Mouse (Mus musculus): Measurements from ENCODE around the gene Agap1. TPM values are rescaled to one million over a fixed set of nuclear protein-coding genes. Genes with fewer than 3 reads are reported as not detected.

The Agap1 gene
- polyA plus RNA-seq, 1 experiment from 2014 or later = 17.6 TPM

DNA sequence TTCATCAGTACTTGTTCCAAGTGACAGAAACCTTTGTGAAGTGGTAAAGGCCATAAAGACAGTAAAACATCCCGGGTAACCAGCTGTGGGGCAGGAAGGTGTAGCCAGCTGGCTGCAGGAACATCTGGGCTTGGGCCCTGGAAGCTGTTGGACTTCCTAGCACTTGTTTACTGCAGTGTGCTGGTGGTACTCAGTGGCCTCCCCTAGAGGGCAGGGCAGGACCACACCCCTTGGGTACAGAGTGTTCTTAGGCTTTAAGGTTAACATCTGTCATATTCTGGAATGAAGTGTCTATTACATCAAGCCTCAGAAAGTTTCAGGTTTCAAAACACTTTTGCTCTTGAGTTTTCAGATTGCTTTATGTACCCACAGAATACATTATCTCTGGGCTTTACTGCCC is 376.5 kb downstream of the Agap1 start:
- H3K4me1 ChIP-seq (ENCODE audit: control insufficient read depth, insufficient read depth, low read length) = no peaks in the 10 kb centered on the region
- no peaks in the 10 kb centered on the region for H3K27me3 ChIP-seq (ENCODE audit: control insufficient read depth, insufficient read depth, low read length)
- no peak overlapping the region for H3K9ac ChIP-seq (replicated peaks; ENCODE audit: low read depth, low read length)
- H3K36me3 ChIP-seq (ENCODE audit: control insufficient read depth, insufficient read depth, low read length) = no peaks in the 10 kb centered on the region
- 56% methylated on average over 1 of the region's 1 CpGs for WGBS
- no peak overlapping the region for H3K4me2 ChIP-seq (replicated peaks; ENCODE audit: low read depth, low read length)
- no peak for ATAC-seq (ENCODE audit: insufficient number of reproducible peaks, insufficient read depth, low FRiP score, low read depth)
- no peaks in the 10 kb centered on the region for H3K9me3 ChIP-seq (ENCODE audit: control insufficient read depth, low read depth, low read length)
- no peak overlapping the region for H3K4me3 ChIP-seq (ENCODE audit: low read depth, low read length)
- no peak overlapping the region for H3K27ac ChIP-seq (ENCODE audit: low read length)

GRCm38 (mm10) chr1:89844064-89844463 is 389.5 kb downstream of the Agap1 start:
- Histone ChIP-seq H3K36me3 (ENCODE audit: control insufficient read depth, insufficient read depth, low read length) (peaks cover 4% of the 10 kb centered on the region; the same call in 1 of the 2 replicates), H3K4me2 (replicated peaks; ENCODE audit: low read depth, low read length) (no peak overlapping the region), H3K27ac (ENCODE audit: low read length) (no peak overlapping the region), H3K9ac (replicated peaks; ENCODE audit: low read depth, low read length) (no peak overlapping the region), H3K9me3 (ENCODE audit: control insufficient read depth, low read depth, low read length) (no peaks in the 10 kb centered on the region), H3K27me3 (ENCODE audit: control insufficient read depth, insufficient read depth, low read length) (no peaks in the 10 kb centered on the region), H3K4me3 (ENCODE audit: low read depth, low read length) (no peak overlapping the region), H3K4me1 (ENCODE audit: control insufficient read depth, insufficient read depth, low read length) (no peaks in the 10 kb centered on the region)
- 76% methylated on average over 9 of the region's 9 CpGs for WGBS
- ATAC-seq (ENCODE audit: insufficient number of reproducible peaks, insufficient read depth, low FRiP score, low read depth) = no peak

DNA sequence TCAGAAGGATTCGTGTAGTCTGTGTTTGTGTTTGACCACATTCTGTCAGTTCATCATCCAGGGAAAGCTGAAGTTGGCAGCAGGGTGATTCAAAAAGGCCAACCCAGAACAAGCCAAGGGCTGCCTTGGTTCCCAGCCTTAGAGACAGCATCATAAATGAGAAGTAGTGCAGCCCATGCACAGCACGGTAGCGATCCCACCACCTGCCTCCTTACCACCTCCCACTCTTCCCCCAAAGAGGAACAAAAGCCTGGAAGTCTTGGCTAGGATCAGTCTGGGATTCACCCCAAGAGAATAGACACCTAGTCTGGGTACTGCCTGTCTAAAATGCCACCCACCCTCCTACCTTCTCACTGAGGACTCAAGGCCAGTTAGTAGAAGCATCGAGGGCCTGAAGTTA is 390.9 kb downstream of the Agap1 start:
- no peaks in the 10 kb centered on the region for H3K4me1 ChIP-seq (ENCODE audit: control insufficient read depth, insufficient read depth, low read length)
- H3K9ac ChIP-seq (replicated peaks; ENCODE audit: low read depth, low read length) = no peak overlapping the region
- H3K9me3 ChIP-seq (ENCODE audit: control insufficient read depth, low read depth, low read length) = no peaks in the 10 kb centered on the region
- no peak overlapping the region for H3K27ac ChIP-seq (ENCODE audit: low read length)
- no peak overlapping the region for H3K4me2 ChIP-seq (replicated peaks; ENCODE audit: low read depth, low read length)
- peaks cover 4% of the 10 kb centered on the region; the same call in 1 of the 2 replicates for H3K36me3 ChIP-seq (ENCODE audit: control insufficient read depth, insufficient read depth, low read length)
- no peak for ATAC-seq (ENCODE audit: insufficient number of reproducible peaks, insufficient read depth, low FRiP score, low read depth)
- H3K27me3 ChIP-seq (ENCODE audit: control insufficient read depth, insufficient read depth, low read length) = no peaks in the 10 kb centered on the region
- 83% methylated on average over 4 of the region's 4 CpGs for WGBS
- H3K4me3 ChIP-seq (ENCODE audit: low read depth, low read length) = no peak overlapping the region

GRCm38 (mm10) chr1:89846148-89846547 is 391.5 kb downstream of the Agap1 start:
- no peaks in the 10 kb centered on the region for H3K4me1 ChIP-seq (ENCODE audit: control insufficient read depth, insufficient read depth, low read length)

DNA sequence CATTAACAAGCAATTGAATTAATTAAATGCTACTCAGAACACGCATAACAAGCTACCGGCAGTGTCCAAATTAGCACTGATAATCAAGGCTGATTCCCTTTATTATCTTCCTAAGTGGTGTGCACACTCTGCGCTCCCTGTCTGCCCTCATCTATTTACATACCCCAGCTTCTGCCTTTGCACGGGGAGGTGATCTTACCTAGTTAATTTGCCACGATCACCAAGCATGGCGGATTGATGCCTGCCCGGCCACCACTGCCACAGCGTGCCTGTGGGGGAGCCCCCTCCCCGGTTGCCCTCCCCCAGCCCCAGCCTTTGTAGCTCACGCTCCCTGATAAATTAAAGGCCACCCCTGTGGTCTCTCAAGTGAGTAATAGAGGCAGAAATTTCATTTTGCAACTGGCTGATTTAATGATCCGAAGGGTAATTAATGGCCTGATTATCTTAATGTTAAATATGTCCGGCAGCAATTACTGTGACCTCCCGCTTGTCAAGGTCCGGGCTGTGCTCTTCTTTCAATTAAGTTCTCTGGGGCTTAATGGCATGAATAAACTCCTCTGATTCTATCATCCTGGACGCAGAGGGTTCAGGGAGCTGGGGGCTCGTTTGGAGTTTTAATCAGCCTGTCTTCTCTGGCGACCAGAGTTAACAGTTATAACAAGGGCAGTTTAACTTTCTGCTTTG is 393.9 kb downstream of the Agap1 start:
- Histone ChIP-seq H3K27me3 (ENCODE audit: control insufficient read depth, insufficient read depth, low read length) (no peaks in the 10 kb centered on the region), H3K9me3 (ENCODE audit: control insufficient read depth, low read depth, low read length) (no peaks in the 10 kb centered on the region), H3K4me2 (replicated peaks; ENCODE audit: low read depth, low read length) (no peak overlapping the region), H3K27ac (ENCODE audit: low read length) (no peak overlapping the region), H3K4me1 (ENCODE audit: control insufficient read depth, insufficient read depth, low read length) (no peaks in the 10 kb centered on the region), H3K4me3 (ENCODE audit: low read depth, low read length) (no peak overlapping the region), H3K9ac (replicated peaks; ENCODE audit: low read depth, low read length) (no peak overlapping the region), H3K36me3 (ENCODE audit: control insufficient read depth, insufficient read depth, low read length) (peaks cover 4% of the 10 kb centered on the region; the same call in 1 of the 2 replicates)
- WGBS = 66% methylated on average over 17 of the region's 17 CpGs
- no peak for ATAC-seq (ENCODE audit: insufficient number of reproducible peaks, insufficient read depth, low FRiP score, low read depth)

More at GRCm38 (mm10) chr1:89846148-89846547, 391.5 kb downstream of the Agap1 start:
- WGBS = 70% methylated on average over 9 of the region's 9 CpGs
- H3K36me3 ChIP-seq (ENCODE audit: control insufficient read depth, insufficient read depth, low read length) = peaks cover 4% of the 10 kb centered on the region; the same call in 1 of the 2 replicates
- H3K4me2 ChIP-seq (replicated peaks; ENCODE audit: low read depth, low read length) = no peak overlapping the region
- H3K9ac ChIP-seq (replicated peaks; ENCODE audit: low read depth, low read length) = no peak overlapping the region
- ATAC-seq (ENCODE audit: insufficient number of reproducible peaks, insufficient read depth, low FRiP score, low read depth) = no peak
- no peak overlapping the region for H3K4me3 ChIP-seq (ENCODE audit: low read depth, low read length)
- H3K27ac ChIP-seq (ENCODE audit: low read length) = no peak overlapping the region
- no peaks in the 10 kb centered on the region for H3K27me3 ChIP-seq (ENCODE audit: control insufficient read depth, insufficient read depth, low read length)
- no peaks in the 10 kb centered on the region for H3K9me3 ChIP-seq (ENCODE audit: control insufficient read depth, low read depth, low read length)

- no peaks in the 10 kb centered on the region for H3K27me3 ChIP-seq (ENCODE audit: control insufficient read depth, insufficient read depth, low read length)
- H3K9ac ChIP-seq (replicated peaks; ENCODE audit: low read depth, low read length) = no peak overlapping the region
- 65% methylated on average over 23 of the region's 23 CpGs for WGBS
- no peak for ATAC-seq (ENCODE audit: insufficient number of reproducible peaks, insufficient read depth, low FRiP score, low read depth)
- H3K9me3 ChIP-seq (ENCODE audit: control insufficient read depth, low read depth, low read length) = no peaks in the 10 kb centered on the region
- no peak overlapping the region for H3K27ac ChIP-seq (ENCODE audit: low read length)
- H3K4me1 ChIP-seq (ENCODE audit: control insufficient read depth, insufficient read depth, low read length) = no peaks in the 10 kb centered on the region
- no peak overlapping the region for H3K4me2 ChIP-seq (replicated peaks; ENCODE audit: low read depth, low read length)
- H3K4me3 ChIP-seq (ENCODE audit: low read depth, low read length) = no peak overlapping the region
- H3K36me3 ChIP-seq (ENCODE audit: control insufficient read depth, insufficient read depth, low read length) = no peaks in the 10 kb centered on the region; the same call in 1 of the 2 replicates
Measured at GRCm38 (mm10) chr1:89849151-89849860, 394.7 kb downstream of the Agap1 start.

- Histone ChIP-seq H3K4me3 (ENCODE audit: low read depth, low read length) (no peak overlapping the region), H3K4me1 (ENCODE audit: control insufficient read depth, insufficient read depth, low read length) (no peaks in the 10 kb centered on the region), H3K36me3 (ENCODE audit: control insufficient read depth, insufficient read depth, low read length) (no peaks in the 10 kb centered on the region), H3K27me3 (ENCODE audit: control insufficient read depth, insufficient read depth, low read length) (no peaks in the 10 kb centered on the region), H3K27ac (ENCODE audit: low read length) (no peak overlapping the region), H3K9me3 (ENCODE audit: control insufficient read depth, low read depth, low read length) (no peaks in the 10 kb centered on the region), H3K4me2 (replicated peaks; ENCODE audit: low read depth, low read length) (no peak overlapping the region), H3K9ac (replicated peaks; ENCODE audit: low read depth, low read length) (no peak overlapping the region)
- WGBS = 83% methylated on average over 7 of the region's 7 CpGs
- ATAC-seq (ENCODE audit: insufficient number of reproducible peaks, insufficient read depth, low FRiP score, low read depth) = no peak
Measured at GRCm38 (mm10) chr1:89849861-89850230, 395.2 kb downstream of the Agap1 start.

DNA sequence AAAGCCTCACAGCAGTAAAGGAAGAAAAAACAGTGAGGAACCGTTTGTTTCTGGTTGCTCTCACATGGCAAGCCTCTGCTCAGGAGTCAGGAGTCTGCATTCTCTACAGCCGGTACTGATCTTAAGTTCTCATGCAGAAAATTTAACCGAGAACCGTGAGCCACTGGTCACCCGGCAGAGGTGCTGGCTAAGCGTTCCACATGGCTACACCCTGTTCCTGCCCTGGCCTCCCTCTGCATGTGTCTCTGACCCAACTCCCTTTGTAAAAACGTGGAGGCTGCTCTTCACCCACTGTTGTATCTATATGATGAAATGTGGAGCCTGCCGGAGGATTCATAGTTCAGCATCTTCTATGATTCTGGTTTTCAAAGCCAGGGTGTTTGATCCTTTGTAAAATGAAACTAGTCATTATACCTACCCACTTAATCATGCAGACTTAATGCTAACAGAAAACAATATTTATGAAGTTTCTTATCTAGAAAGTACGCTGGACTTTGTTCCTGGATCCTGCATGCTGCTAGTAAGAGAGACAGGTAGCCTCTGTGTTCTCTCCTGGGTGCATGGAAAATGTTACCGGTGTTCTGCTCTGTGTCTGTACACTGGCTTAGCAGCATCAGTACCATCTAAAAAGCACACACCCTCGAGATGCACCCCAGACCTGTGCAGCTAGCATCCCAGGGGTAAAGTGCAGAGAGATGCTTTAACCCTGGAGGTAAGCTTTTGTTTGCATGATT is 396.2 kb downstream of the Agap1 start:
- no peak overlapping the region for H3K4me2 ChIP-seq (replicated peaks; ENCODE audit: low read depth, low read length)
- ATAC-seq (ENCODE audit: insufficient number of reproducible peaks, insufficient read depth, low FRiP score, low read depth) = no peak
- no peaks in the 10 kb centered on the region for H3K4me1 ChIP-seq (ENCODE audit: control insufficient read depth, insufficient read depth, low read length)
- H3K27me3 ChIP-seq (ENCODE audit: control insufficient read depth, insufficient read depth, low read length) = no peaks in the 10 kb centered on the region
- H3K9ac ChIP-seq (replicated peaks; ENCODE audit: low read depth, low read length) = no peak overlapping the region
- no peaks in the 10 kb centered on the region for H3K36me3 ChIP-seq (ENCODE audit: control insufficient read depth, insufficient read depth, low read length)
- WGBS = 77% methylated on average over 11 of the region's 11 CpGs
- H3K4me3 ChIP-seq (ENCODE audit: low read depth, low read length) = no peak overlapping the region
- H3K27ac ChIP-seq (ENCODE audit: low read length) = no peak overlapping the region
- no peaks in the 10 kb centered on the region for H3K9me3 ChIP-seq (ENCODE audit: control insufficient read depth, low read depth, low read length)

Measured in stomach, embryonic 14.5 days (tissue).